Mouse (Mus musculus) thymus, postnatal 4 days (tissue): ENCODE results near the gene Cmc1.
"Not testable (repeated sequence)": the region's sequence is repeated elsewhere in the genome, so short reads cannot be mapped to it uniquely, and the experiment has no call there.

ENCODE experiments used
- DNase-seq: peaks from one replicate; pipeline ENCODE4 v3.0.0; 2021

The Cmc1 gene

DNA sequence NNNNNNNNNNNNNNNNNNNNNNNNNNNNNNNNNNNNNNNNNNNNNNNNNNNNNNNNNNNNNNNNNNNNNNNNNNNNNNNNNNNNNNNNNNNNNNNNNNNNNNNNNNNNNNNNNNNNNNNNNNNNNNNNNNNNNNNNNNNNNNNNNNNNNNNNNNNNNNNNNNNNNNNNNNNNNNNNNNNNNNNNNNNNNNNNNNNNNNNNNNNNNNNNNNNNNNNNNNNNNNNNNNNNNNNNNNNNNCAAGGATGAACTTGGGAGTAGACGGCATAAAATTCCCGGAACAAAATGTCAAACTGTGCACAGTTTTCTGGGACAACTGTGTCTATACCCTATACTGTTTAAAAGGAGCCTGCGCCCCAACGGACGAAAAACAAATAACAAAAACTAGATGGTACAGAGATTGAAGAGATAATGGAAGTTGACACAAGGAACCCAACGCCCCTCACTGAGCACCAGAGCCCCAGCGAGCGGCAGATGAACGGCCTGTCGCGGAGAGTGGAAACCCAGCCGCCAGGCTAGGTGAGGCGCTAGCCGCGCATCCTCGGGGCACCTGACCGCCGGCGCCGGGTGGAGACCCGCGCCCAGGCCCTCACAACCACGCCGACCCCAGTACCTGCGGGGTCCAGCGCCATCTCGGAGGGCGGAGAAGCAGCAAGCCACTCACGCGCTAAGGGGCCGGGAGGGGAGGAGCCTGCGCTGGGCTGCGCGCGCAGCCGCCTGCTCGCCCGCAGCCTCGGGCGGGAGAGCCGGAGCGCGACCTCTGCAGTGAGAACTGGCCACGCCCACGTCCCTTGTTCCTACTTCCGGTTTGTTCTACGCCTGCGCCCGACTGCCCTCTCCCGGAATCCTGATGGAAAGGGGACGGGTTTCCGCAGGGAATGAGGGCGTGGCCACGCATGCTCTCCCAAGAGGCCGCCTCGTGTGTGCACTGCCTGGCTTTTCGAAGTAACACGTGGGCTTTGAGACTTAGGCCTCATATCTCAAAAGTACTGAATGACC is at the start of gene Cmc1:
Cmc1 (minus strand) TSS at position 771 of the 996 bp plus-strand sequence.
- peak; percentile 93 for DNase-seq

DNA sequence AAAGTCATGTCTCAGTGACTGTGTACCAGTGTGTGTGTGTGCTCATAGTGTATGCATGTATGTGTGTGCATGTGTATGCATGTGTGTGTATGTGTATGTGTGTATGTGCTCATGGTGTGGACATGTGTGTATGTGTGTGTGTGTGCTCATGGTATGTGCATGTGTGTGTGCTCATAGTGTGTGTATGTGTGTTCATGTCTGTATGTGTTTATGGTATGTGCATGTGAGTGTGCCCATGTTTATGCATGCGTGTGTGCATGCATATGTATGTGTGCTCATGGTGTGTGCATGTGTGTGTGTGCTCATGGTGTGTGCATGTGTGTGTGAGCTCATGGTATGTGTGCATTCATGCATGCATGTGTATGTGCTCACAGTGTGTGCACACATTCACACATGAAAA is 48.6 kb upstream of the Cmc1 start:
- DNase-seq: no peak

DNA sequence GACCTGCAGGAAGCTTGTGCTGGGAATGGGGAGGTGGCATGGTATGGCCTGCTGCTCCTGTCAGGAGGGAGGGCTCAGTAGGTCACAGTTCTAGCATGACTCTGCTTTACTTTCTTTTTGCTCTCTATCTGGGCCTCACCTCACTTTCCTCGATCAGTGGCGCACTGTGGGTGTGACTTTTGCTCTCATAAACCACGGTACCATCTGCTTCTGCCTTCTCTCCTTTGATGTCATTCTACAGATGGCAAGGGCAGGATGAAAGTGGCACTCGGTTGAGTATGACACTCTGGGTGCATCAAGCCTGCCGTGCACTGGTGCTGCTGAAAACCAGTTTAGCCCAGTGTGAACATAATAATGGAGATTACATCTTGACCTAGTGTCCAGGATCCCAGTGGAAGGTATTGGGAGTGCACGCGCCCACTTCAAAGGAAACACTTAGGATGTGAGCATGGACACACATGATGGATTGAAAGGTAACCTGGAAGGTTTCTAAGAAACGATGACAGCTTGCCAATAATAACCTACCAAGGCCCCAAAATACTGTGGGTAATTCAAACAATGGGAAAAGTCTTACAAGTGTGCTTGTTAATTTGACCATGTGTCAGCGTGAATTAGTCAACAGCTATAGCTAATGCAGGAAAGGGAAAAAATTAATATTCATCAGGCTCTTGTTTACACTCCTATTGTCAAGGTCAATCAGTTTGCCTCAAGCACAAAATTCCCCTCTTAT is 46.8 kb upstream of the Cmc1 start:
- peak; percentile 55 for DNase-seq

DNA sequence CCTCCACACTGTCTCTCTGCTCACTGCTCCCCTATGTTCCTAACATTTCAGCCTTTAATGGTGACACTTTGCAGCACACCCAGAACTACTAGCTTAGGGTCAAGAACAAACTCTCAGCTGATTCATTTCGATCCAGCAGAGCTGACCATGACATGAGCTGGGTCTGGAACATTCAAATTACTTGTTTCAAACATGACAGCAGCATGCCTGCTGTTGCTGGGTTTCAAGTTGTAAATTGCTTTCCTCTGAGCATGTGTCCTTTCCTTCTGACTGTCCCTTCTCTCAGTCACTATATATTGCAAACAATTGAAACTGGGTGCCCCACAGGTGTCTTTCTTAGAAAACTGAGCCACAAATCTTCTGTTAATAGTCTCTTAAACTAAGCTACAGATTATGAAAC is 43.3 kb upstream of the Cmc1 start:
- DNase-seq: no peak

DNA sequence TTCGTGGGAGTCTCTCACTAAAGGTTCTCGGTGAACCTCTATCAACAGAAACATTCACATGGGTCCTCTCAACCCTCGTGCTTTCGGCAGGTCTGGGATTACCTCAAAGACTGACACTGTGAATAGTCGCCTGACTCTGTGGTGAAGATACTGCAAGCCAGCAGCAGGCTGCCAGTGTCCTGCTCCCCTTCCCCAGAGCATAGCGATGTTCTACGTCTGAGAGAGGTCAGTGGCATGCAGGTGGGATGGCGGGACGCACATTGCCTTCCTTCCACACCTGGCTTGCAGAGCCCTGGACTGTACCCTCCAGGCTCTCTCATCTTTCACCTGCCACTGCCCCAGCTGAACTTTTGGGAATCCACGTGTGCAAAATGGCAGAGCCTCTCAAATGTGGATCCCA is 41.3 kb upstream of the Cmc1 start:
- DNase-seq: no peak

DNA sequence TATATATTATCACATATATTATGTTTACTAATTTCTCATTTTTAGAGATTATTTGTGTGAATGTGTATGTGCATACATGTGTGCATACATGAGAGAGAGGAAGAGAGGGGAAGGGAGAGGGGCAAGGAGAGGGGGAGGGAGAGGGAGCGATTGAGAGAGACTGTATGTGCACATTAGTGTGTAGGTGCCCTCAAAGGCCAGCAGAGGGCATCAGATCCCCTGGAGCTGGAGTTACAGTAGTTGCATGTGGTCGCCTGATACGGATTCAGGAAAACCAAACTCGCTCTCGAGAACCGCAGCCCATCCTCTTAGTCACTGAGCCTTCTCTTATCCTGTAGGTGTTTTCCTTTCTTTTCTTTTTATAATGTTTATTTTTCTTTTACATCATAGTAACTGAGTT is 38.4 kb upstream of the Cmc1 start:
- no peak for DNase-seq

DNA sequence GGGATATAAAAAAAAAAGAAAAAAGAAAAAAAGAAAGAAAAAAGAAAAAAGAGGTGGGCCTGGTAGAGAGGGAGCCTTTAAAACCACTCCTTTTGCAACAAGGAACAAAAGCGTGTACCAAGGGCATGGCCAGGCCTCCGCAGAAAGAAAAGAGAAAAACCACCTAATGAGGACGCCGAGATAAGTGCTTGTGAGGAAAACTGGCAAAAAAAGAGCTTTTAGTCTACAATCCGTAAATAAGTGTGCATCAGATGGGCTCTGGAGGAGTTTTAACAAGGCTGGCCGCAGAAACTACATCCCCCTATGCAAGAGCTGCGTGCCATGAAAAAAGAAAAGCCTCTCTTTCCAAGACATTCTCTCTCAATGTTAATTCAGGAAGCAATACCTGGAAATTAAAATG is 37.4 kb upstream of the Cmc1 start:
- DNase-seq: no peak

DNA sequence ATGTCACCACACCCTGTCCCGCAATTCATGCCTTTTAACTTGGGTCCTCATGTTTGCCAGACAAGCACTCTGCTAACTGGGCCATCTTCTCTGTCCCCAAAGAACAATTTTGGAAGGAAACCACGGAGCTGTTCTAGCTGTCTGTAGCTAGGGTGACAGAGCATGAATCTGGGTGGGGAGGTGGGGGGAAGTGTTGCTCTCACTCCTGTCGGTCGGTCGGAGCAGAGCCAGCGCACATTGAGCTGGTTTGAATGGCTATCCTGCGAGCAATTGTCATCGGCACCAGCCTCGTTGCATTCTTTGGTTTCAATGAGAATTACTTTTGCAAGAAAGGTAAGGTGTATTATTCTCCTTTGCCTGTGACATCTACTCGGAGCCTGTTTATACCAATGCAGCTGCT is 36.8 kb upstream of the Cmc1 start:
- DNase-seq: no peak

DNA sequence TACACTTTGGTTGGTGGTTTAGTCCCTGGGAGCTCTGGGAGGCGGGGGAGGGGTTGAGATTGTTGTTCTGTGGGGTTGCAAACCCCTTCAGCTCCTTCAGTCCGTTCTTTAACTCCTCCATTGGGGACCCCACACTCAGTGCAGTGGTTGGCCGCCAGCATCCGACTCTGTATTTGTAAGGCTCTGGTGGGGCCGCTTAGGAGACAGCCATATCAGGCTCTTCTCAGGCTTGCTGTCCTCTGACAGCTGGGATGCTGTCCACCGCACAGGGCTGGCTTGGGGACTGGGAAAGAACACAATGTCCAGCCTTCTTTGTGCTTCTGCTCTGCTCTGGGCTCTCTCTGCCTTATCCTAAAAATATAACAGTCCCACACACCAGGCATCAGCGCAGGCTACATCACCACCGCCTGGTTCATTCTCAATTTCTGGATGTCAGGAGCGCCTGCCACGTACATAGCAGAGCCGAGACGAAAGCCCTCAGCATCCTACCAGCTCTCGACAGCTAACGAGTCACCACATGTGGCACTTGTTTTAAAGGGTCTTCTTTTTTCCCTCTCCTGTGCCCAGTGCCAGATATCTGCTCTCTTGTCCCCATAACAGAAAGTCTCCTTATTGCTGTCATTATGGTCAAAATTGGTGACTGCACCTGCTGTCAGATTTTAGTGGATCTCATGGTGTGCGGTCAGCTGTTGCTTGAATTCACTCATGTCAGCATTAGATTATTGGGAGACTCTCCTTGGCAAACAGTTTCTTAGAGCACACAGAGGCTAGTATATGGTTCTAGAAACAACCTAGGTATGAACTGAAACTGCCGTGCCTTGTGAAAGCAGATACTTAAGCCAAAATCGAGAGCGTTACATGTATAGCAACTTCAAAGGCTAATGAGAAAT is 29.4 kb upstream of the Cmc1 start:
- DNase-seq: no peak

DNA sequence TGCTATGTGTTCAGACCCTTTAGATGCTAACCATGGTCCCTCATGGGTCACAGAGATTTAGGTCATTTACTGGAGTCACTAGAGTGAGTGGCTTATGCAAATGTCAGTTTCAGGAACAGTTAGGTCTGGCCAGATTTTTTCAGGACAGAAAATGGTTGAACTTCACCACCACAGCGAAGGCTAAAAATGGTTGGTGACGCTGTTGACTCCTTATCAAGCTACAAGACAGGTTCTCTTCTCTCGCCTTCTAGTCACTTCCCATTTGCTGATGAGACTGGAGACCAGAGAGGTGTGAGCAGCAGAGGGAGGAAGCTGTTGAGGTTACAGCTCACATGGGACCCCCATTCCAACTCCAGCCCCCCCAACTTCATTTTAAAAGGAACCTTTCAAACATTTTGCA is 26.7 kb upstream of the Cmc1 start:
- no peak for DNase-seq

DNA sequence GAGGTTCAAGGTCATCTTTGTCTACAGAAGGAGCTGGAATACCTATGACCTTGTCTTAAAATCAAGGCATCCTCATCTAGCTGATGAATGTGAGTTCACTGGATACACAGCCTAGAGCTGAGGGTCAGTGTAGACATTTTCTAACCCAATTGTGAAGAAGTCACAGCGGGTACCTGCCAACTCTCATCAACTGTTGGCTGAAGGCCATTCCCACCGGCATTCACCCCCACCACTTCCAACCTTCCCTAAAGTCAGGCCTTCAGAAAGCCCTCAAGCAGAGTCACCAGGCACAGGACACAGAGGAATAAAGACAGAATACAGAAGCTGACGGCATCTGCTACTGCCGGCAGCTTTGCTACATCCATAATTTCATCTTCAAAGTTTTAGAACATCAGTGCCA is 25.4 kb upstream of the Cmc1 start:
- no peak for DNase-seq

DNA sequence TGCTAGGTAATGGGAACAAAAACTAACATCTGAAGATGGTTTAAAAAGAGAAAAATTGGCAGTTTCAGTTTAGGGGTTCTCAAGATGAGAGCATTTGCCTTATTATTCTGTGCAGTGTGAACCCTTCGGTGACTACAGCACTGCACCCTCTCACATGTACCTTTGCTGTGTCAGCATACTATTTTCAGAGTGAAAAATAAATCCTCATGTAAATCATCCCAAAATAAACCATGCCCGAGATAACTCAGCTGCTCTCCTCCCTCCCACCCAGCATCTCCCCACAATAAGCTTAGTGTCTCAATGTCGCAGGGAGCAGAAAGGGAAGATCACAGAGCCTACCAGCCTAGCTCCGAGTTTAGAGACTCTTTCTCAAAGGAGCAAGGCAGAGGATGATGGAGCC is 23.1 kb upstream of the Cmc1 start:
- DNase-seq: no peak

DNA sequence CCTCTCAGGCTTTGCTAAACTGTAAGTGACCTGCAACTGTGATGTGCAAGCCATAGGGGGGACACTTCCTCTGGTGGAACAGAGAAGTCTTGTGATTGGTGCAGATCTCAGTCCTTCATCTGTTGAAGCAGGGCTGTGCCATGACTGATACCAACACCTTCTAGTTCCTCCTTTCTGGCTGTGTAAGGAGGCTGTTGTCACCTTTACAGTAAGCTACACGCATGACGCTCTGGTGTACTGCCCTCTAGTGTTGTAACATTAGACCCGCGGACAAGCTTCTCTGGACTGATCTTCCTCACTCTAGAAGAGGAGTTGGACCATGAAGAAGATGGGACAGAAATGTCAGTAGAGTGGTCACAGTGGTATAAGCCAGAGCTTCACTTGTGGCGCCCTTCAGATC is 18.6 kb upstream of the Cmc1 start:
- peak; percentile 32 for DNase-seq

DNA sequence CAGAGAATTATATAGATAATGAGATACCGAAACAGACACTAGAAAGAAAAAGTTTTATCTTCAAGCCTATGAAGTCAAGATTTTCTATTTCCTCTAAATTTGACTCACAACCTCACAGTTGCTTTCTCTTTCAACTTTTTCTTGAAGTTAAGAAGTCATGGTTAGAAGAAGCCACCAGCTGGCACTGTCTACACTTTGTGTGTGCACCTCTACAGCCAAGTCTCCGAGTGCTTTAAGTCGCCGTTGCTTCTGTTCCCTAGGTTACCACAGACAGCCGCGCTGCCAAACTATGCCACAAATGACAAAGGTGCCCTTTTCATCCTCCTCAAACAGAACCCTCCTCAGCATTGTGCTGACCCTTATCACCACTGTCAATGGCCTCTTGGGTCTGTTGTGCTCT is 17.6 kb upstream of the Cmc1 start:
- DNase-seq: peak; percentile 37

DNA sequence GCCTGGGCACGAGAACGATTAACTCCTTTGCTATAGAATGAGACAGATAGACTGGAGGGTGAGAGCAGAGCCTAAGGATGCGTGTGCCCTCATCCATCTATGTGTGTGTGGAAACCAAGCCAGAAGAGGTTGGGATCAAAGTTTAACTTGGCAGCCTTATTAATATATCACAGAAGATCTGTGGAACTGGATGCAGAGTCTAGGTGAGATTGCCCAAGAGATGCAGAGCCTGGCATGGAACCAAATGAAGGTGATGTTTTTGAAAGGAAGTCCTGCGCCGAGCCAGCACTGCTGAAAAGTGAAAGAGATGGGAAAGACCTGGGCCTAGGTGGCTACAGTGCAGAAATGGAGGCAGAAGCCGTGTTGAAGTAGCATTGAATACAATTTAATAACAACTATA is 11.6 kb upstream of the Cmc1 start:
- no peak for DNase-seq

DNA sequence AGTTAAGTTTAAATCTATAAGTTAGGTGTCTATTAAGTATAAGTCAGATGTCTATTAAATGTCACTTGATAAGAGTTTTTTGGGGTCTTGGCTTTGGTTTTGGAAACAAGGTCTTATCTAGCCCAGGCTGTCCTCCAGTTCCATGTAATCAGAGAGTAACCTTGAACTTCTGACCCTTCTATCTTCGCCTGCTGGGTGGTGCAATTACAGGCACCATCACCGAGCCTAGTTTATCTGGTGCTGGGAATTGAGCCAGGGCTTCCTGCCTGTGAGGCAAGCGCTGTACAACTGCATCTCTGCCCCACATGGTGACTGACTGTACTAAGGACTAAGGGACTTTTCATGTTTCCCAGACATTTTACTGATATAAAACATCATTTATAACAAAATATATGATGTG is 10.0 kb upstream of the Cmc1 start:
- DNase-seq: no peak

DNA sequence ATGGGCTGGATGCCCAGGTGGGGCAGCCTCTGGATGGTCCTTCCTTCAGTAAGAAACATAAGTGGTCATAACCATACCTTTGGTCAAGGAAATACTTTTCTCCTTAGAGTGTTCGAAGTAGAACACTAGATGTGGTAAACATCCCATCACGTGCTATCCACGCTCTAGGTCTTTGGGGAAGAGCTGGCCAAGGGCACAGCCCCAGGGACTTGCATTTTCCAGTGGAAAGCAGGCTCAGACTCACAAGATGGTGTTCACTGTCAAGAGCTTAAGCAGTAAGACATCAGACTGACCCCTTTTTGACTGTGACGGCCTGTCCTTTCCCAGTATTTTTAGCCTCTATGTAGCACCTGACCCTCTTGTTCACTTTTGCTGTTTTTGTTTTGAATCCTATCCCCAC is 8.2 kb upstream of the Cmc1 start:
- no peak for DNase-seq

DNA sequence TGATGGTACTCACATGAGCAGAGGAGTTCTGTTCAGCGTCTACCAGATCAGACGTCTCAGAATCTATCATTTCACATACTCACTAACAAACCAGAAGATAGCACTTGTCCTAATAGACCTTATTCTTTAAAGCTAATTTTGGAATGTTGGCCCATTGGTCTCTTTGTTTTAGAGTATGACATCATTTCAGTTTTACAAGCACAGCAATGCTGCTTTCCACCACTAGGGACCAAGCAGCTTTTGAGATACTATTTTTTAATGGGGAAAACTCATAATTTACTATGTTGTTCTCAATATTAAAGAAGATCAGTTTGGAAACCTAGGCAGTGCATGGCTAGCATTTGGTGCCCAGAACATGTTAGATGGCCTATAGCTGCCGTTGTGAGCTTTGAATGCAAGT is 7.3 kb upstream of the Cmc1 start:
- DNase-seq: no peak

DNA sequence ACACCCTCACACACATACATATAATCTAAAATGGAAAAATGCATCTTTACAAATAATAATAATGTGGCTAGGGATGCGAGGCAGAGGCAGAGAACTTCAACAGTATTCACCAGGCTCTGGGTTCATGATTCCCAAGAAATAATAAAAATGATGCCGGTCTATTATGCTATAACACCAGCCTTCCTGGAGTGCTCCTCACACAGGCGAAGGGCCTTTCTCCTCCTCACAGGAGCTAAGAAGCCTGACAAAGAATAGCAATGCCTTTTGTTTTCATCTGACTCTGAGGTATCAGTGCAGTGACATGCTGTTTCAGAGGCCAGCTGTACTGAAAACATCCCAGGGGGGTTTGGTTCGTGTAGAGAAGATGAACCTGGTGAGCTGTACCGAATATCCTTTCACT is 4.7 kb upstream of the Cmc1 start:
- DNase-seq: no peak

DNA sequence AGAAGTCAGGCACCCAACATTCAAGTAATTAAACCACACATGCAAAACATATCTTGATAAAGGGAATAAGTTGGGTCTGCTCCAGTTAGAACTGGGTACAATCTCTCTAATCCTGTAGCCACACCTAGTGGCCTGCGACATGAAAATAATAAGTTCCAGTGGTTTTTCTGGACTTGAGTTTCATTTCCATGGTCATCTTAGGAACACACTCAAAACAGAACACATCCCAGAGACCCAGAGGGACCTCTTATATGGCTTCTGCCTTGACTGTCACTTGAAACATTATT is 1.2 kb upstream of the Cmc1 start:
- DNase-seq: no peak

DNA sequence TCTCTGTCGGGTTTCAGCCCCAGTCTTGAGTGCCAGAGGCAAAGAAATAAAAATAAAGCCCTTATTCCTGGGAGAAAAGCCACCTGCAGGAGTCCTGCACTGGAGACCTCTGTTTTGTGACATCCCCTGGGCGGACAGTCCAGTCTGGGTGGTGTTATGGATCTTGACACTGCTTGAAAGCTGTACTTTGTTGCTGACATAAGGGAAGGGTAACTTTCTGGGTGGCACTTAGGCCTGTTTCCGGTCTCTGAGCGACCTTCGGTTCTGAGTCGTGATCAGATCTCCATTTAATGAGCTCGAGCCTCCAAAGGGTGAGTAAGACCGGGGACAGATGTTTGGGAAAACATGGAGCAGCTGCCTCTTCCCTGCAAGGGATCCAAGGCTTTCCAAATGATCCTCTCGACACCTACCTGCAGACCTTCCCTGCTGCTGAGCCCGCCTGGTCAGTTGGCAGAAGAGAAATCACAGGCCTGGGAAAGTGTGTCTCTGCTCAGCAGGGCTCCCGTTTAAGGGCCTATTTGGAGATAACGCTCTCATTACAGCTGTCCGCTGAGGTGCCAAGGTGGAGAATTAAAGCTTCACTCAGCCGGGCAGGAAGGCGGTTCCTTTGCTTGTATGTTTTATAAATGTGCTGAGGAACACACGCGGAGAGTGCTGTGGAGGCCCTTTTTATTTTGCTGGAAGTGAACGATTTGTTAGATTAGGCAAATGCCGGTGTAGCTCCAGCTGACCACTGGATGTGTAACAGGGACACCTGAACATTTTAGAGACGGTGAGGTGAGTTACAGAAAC is 648 bp upstream of the Cmc1 start:
- peak; percentile 24 for DNase-seq

DNA sequence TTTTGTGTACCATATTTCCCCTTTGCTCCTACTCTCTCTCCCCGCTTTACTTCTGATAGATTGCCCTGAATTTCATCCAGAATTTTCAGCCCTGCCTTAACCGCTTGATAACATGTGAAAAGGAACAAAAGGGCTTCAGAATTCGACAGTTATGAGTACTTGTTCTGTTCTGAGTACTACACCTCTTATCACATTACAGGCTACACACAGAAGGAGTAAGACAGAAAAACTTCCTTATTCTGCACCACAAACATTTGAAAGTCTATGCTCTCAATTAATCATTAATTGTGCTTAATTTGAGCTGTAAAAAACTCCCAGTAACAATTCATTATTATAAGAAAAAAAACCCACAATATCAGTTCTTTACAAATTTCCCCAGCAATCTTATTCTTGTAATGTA is 9.6 kb downstream of the Cmc1 start:
- not testable (repeated sequence) for DNase-seq

DNA sequence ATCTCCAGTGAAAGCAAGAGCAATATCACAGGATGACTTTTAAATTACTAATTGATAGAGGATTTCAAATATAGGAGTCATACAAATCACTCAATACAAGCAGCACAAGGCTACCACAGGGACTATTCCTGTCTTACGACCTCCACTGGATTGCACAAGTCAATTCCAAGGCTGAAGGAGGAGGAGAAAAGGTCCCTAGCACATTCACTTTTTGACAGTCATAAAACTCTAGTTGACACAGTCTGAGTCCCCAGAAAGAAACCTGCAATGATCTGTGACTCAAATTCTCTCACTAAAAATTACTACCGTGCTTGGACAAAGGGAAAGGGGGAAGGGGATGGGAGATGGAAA is 39.6 kb downstream of the Cmc1 start:
- DNase-seq: no peak
